ENCODE assay signal across 21 mouse cellular contexts in the genomic region with DNA sequence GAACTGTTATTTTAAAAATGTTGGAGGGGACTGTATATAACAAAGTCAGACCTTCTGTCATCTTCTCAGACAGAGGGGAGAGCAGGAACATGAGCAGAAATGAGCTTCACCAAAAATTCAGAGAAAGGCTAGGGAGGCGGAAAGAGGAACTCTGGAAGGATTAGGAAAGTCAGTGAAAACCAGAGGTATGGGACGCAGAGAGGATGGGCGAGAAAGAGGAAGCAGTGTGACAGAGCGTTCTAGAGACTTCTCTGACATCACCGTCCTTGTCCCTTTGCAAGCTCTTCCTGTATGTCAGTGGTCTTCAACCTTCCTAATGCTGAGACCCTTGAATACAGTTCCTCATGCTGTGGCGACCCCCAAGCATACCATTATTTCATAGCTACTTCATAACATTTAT. TPM values are rescaled to one million over a fixed set of nuclear protein-coding genes. Genes with fewer than 3 reads are reported as not detected.
DNase-seq lines count a peak whose midpoint lies in the region; ATAC-seq and TF ChIP-seq lines count a peak whose summit lies in the region.
"Had no signal": no experiment of that assay in that cellular context is flagged by ENCODE, and none has a peak within 500 bp of the region (broad histone marks: within the 10 kb centered on the region; RNA-seq: fewer than 3 reads in every experiment).

No protein-coding gene starts in this region.

- peak; percentile 65 for ATAC-seq in common myeloid progenitor, adult 5-6 weeks (replicated peaks; ENCODE audit: low read depth, poor library complexity, severe bottlenecking)
- peak; percentile 76 for ATAC-seq in megakaryocyte, adult 5-6 weeks (ENCODE audit: poor library complexity, severe bottlenecking)
- no peak for ATAC-seq in forebrain, embryonic 14.5 days
- ATAC-seq: forebrain, embryonic 13.5 days; forebrain, embryonic 16.5 days had no signal

- no peak for DNase-seq in CH12.LX (ENCODE audit: extremely low read depth)
- DNase-seq in MEL (ENCODE audit: low read depth, low spot score): peak; percentile 40
- DNase-seq in kidney, adult 8-10 months: no peak
- DNase-seq in forebrain, embryonic 14.5 days (ENCODE audit: low spot score): no peak
- DNase-seq in cerebellum, adult 18-20 months: no peak
- no peak for DNase-seq in right cerebral cortex, postnatal 10 days (ENCODE audit: low spot score in 2 of 2)
- DNase-seq: adrenal gland, adult 2 months; adrenal gland, postnatal 10 days; adrenal gland, postnatal 25 days; cerebellum, adult 11-12 months; cerebellum, adult 8-10 months; cerebellum, adult 9-11 months; cerebellum, postnatal 14 days; cerebellum, postnatal 36 days had no signal

- peak overlapping the region; percentile 39; the same call in 1 of the 2 replicates for H3K4me2 ChIP-seq in CH12.LX (ENCODE audit: insufficient read depth, low read depth, poor library complexity, severe bottlenecking)
- H3K4me2 ChIP-seq in forebrain, embryonic 14.5 days (ENCODE audit: low read length): no peak overlapping the region
- H3K4me2 ChIP-seq: embryonic facial prominence, embryonic 12.5 days; forebrain, embryonic 13.5 days had no signal

- dilution Hi-C loops in CH12.LX (cut with MboI; ENCODE audit: extremely low pct_ligation_motif_present, extremely low pct_unique_long_range_greater_than_20kb, low sequenced_read_pairs): no loop called here

- TF ChIP-seq RAD21 in CH12.LX (IDR thresholded peaks at IDR 0.05; ENCODE audit: low read depth, low read length) (no peak), MEL (IDR thresholded peaks at IDR 0.05; ENCODE audit: low read depth, low read length) (no peak)

- in situ Hi-C loops in CH12.LX (cut with MboI; ENCODE audit: low pct_ligation_motif_present, low pct_unique_long_range_greater_than_20kb, low sequenced_read_pairs): loop anchor here (5.0 kb wide), 1 partner anchor 132 kb away; no protein-coding TSS in a partner anchor

- H3K27me3 ChIP-seq in CH12.LX (replicated peaks): peaks cover 4% of the 10 kb centered on the region
- H3K27me3 ChIP-seq in MEL (ENCODE audit: control insufficient read depth in 1 of 2, insufficient read depth in 2 of 2, low read length in 2 of 2): no peaks in the 10 kb centered on the region
- no peaks in the 10 kb centered on the region for H3K27me3 ChIP-seq in forebrain, embryonic 14.5 days (replicated peaks; ENCODE audit: control insufficient read depth, insufficient read depth, low read length)
- H3K27me3 ChIP-seq: embryonic facial prominence, embryonic 12.5 days; forebrain, embryonic 13.5 days had no signal

- H3K4me3 ChIP-seq in CH12.LX (replicated peaks in 1 of 3; ENCODE audit: low read depth in 2 of 3, low read length in 2 of 3, poor library complexity in 1 of 3) (no peak overlapping the region), MEL (ENCODE audit: control insufficient read depth in 1 of 2, insufficient read depth in 1 of 2, low read depth in 2 of 2, low read length in 2 of 2) (no peak overlapping the region)
- no peak overlapping the region for H3K4me3 ChIP-seq in forebrain, embryonic 14.5 days (ENCODE audit: low read depth, low read length)
- H3K4me3 ChIP-seq: embryonic facial prominence, embryonic 10.5 days; embryonic facial prominence, embryonic 12.5 days; forebrain, embryonic 13.5 days had no signal

- WGBS in forebrain, embryonic 14.5 days: 95% methylated on average over 6 of the region's 6 CpGs

- no peaks in the 10 kb centered on the region for H3K36me3 ChIP-seq in CH12.LX (replicated peaks in 1 of 2; ENCODE audit: control insufficient read depth in 1 of 2, insufficient read depth in 1 of 2, low read length in 1 of 2)
- H3K36me3 ChIP-seq in MEL (ENCODE audit: control insufficient read depth in 1 of 2, insufficient read depth in 2 of 2, low read length in 2 of 2): no peaks in the 10 kb centered on the region
- peaks cover 28% of the 10 kb centered on the region for H3K36me3 ChIP-seq in forebrain, embryonic 14.5 days (ENCODE audit: control insufficient read depth, insufficient read depth, low read length)
- H3K36me3 ChIP-seq: embryonic facial prominence, embryonic 10.5 days; embryonic facial prominence, embryonic 12.5 days; G1E had no signal

- no peak overlapping the region for H3K9ac ChIP-seq in CH12.LX (ENCODE audit: insufficient read depth, low read depth)
- H3K9ac ChIP-seq in MEL (ENCODE audit: control insufficient read depth, low read depth, low read length, poor library complexity, severe bottlenecking): no peak overlapping the region
- no peak overlapping the region for H3K9ac ChIP-seq in forebrain, embryonic 14.5 days (ENCODE audit: low read length)
- H3K9ac ChIP-seq: embryonic facial prominence, embryonic 12.5 days; forebrain, embryonic 13.5 days had no signal

- TF ChIP-seq POLR2A in CH12.LX (IDR thresholded peaks at IDR 0.05; ENCODE audit: low read depth, low read length): no peak
- TF ChIP-seq POLR2A in MEL (IDR thresholded peaks at IDR 0.05; ENCODE audit: control insufficient read depth in 1 of 2, insufficient read depth in 1 of 2, low read depth in 1 of 2, low read length in 2 of 2, poor library complexity in 1 of 2): no peak

- no peaks in the 10 kb centered on the region for H3K9me3 ChIP-seq in CH12.LX (replicated peaks; ENCODE audit: low read length)
- no peaks in the 10 kb centered on the region for H3K9me3 ChIP-seq in MEL (replicated peaks; ENCODE audit: insufficient read depth, low read length)
- H3K9me3 ChIP-seq in forebrain, embryonic 14.5 days (replicated peaks; ENCODE audit: control insufficient read depth, low read length): no peaks in the 10 kb centered on the region
- H3K9me3 ChIP-seq: embryonic facial prominence, embryonic 10.5 days; embryonic facial prominence, embryonic 12.5 days; forebrain, embryonic 13.5 days; G1E had no signal

- H3K79me2 ChIP-seq in CH12.LX (replicated peaks; ENCODE audit: control insufficient read depth, extremely low read depth, insufficient read depth, poor library complexity, severe bottlenecking) (no peaks in the 10 kb centered on the region), MEL (ENCODE audit: control insufficient read depth, insufficient read depth, low read length, poor library complexity) (no peaks in the 10 kb centered on the region)

- peaks cover 14 to 30% of the 10 kb centered on the region in 2 experiments; a peak in 3 of 4 replicates for H3K4me1 ChIP-seq in CH12.LX (ENCODE audit: control insufficient read depth in 1 of 2, insufficient read depth in 2 of 2)
- H3K4me1 ChIP-seq in MEL (ENCODE audit: control insufficient read depth in 1 of 2, insufficient read depth in 2 of 2, low read length in 2 of 2): peaks cover 0 to 3% of the 10 kb centered on the region in 2 experiments; a peak in 1 of 4 replicates
- no peaks in the 10 kb centered on the region for H3K4me1 ChIP-seq in forebrain, embryonic 14.5 days (ENCODE audit: control insufficient read depth, insufficient read depth, low read length)
- H3K4me1 ChIP-seq: embryonic facial prominence, embryonic 12.5 days; forebrain, embryonic 13.5 days had no signal

- TF ChIP-seq CTCF in CH12.LX (conservative IDR thresholded peaks at IDR 0.05 in 1 of 2, IDR thresholded peaks at IDR 0.05 in 1 of 2; ENCODE audit: low read depth in 2 of 2, low read length in 2 of 2) (no peak), MEL (IDR thresholded peaks at IDR 0.05 in 2 of 3, conservative IDR thresholded peaks at IDR 0.05 in 1 of 3; ENCODE audit: control insufficient read depth in 1 of 3, insufficient read depth in 1 of 3, low read depth in 2 of 3, low read length in 3 of 3, poor library complexity in 1 of 3, severe bottlenecking in 1 of 3) (no peak)

- H3K27ac ChIP-seq in CH12.LX (ENCODE audit: insufficient read depth, low read depth) (no peak overlapping the region), MEL (ENCODE audit: control insufficient read depth, low read depth, low read length) (no peak overlapping the region)
- no peak overlapping the region for H3K27ac ChIP-seq in forebrain, embryonic 14.5 days (ENCODE audit: low read depth, low read length)
- H3K27ac ChIP-seq: embryonic facial prominence, embryonic 10.5 days; embryonic facial prominence, embryonic 12.5 days; forebrain, embryonic 13.5 days had no signal

- TF ChIP-seq EP300 in CH12.LX (IDR thresholded peaks at IDR 0.05; ENCODE audit: low read length) (0 out of 2 replicates have a peak, but pooled peaks have one; percentile 12), MEL (IDR thresholded peaks at IDR 0.05; ENCODE audit: low read depth in 1 of 2, low read length in 2 of 2) (no peak)

TF ChIP-seq in CH12.LX, 34 proteins besides CTCF, POLR2A, EP300 and RAD21 (continues in another document):
- no peak for TF ChIP-seq ZNF384 (IDR thresholded peaks at IDR 0.05; ENCODE audit: low read depth, low read length)
- TF ChIP-seq MAZ (IDR thresholded peaks at IDR 0.05; ENCODE audit: low read depth, low read length): no peak
- no peak for TF ChIP-seq TCF12 (IDR thresholded peaks at IDR 0.05; ENCODE audit: low read depth, low read length)
- no peak for TF ChIP-seq MEF2A (IDR thresholded peaks at IDR 0.05; ENCODE audit: borderline replicate concordance, low read depth, low read length)
- no peak for TF ChIP-seq UBTF (IDR thresholded peaks at IDR 0.05; ENCODE audit: low read depth, low read length)
- no peak for TF ChIP-seq ZC3H11A (IDR thresholded peaks at IDR 0.05; ENCODE audit: low read depth, low read length)
- no peak for TF ChIP-seq JUN (IDR thresholded peaks at IDR 0.05; ENCODE audit: insufficient read depth, low read depth, low read length)
- no peak for TF ChIP-seq ETS1 (conservative IDR thresholded peaks at IDR 0.05; ENCODE audit: low read depth, low read length)

TF ChIP-seq in MEL, 35 proteins besides CTCF, POLR2A, EP300 and RAD21:
- TF ChIP-seq BHLHE40 (IDR thresholded peaks at IDR 0.05; ENCODE audit: borderline replicate concordance, low read depth, low read length) (no peak), GATA1 (IDR thresholded peaks at IDR 0.05; ENCODE audit: low read depth, low read length) (no peak), SMC3 (IDR thresholded peaks at IDR 0.05; ENCODE audit: low read depth, low read length) (no peak), MEF2A (IDR thresholded peaks at IDR 0.05; ENCODE audit: extremely low read depth, insufficient replicate concordance, low read depth, low read length, poor library complexity, severe bottlenecking) (no peak), ZC3H11A (IDR thresholded peaks at IDR 0.05; ENCODE audit: low read depth, low read length) (no peak), E2F4 (IDR thresholded peaks at IDR 0.05; ENCODE audit: borderline replicate concordance, low read depth, low read length) (no peak), UBTF (IDR thresholded peaks at IDR 0.05; ENCODE audit: borderline replicate concordance, insufficient read depth, low read depth, low read length) (no peak)

RNA-seq across cellular contexts. Expression of a gene that starts 18.5 kb away (rescaled TPM):
- 115 and 161 TPM in 2 replicates for total RNA-seq in CH12.LX (2012; rRNA removed)
- total RNA-seq in CH12.LX (2014; rRNA removed): 165 and 173 TPM in 2 replicates
- 155 and 161 TPM in 2 replicates for polyA plus RNA-seq in CH12.LX (2012; ENCODE audit: insufficient read length, low read depth)
- total RNA-seq in MEL (2012; rRNA removed): 125 and 132 TPM in 2 replicates
- polyA plus RNA-seq in MEL (2012; ENCODE audit: insufficient read depth in 1 of 2, insufficient read length in 2 of 2, low read depth in 1 of 2, low replicate concordance in 2 of 2, missing spikeins in 1 of 2): 100 to 1,000 TPM in 1 of 2 experiments, not detected in 1; 109 TPM
- total RNA-seq in common myeloid progenitor, adult 5-6 weeks (2017): 102 TPM in 2 replicates
- 19.6 and 23.1 TPM in 2 replicates for total RNA-seq in megakaryocyte, adult 5-6 weeks (2015)
- total RNA-seq in megakaryocyte, adult 5-6 weeks (2017): 34.8 and 35.9 TPM in 2 replicates
- 35.1 and 39.6 TPM in 2 replicates for polyA plus RNA-seq in forebrain, embryonic 14.5 days (2014; fragmentation: Nextera tagmentation; extraction: Ambion mirVana)
